Mouse (Mus musculus) hindbrain, embryonic 12.5 days (tissue): ENCODE results near the gene Gm42791. TPM values are rescaled to one million over a fixed set of nuclear protein-coding genes. Genes with fewer than 3 reads are reported as not detected.

Experiments used
- ATAC-seq: fragments of 200-750 bp; cut with Nextera tagmentation; 2 replicates; pipeline ENCODE4 v1.8.0; 2017; ENCODE audit warnings: moderate TSS enrichment; ENCODE audit not compliant: low FRiP score
- H3K27ac ChIP-seq: fragments of 300-500 bp; sonication (generic); 2 replicates; pipeline ENCODE4 v1.5.1; 2016; ENCODE audit warnings: mild to moderate bottlenecking
- H3K27me3 ChIP-seq: fragments of 300-500 bp; sonication (generic); 2 replicates; pipeline ENCODE4 v1.6.1; 2016; ENCODE audit warnings: mild to moderate bottlenecking
- H3K36me3 ChIP-seq: fragments of 300-500 bp; sonication (generic); 2 replicates; pipeline ENCODE4 v1.6.1; 2016; ENCODE audit warnings: mild to moderate bottlenecking
- H3K4me1 ChIP-seq: fragments of 300-500 bp; sonication (generic); 2 replicates; pipeline ENCODE4 v1.6.1; 2016
- H3K4me2 ChIP-seq: fragments of 300-500 bp; sonication (generic); replicated peaks from 2 replicates; pipeline ENCODE4 v1.6.1; 2016; ENCODE audit warnings: mild to moderate bottlenecking
- H3K4me3 ChIP-seq: fragments of 300-500 bp; sonication (generic); 2 replicates; pipeline ENCODE4 v1.5.1; 2016; ENCODE audit warnings: mild to moderate bottlenecking
- H3K9ac ChIP-seq: fragments of 300-500 bp; sonication (generic); 2 replicates; pipeline ENCODE4 v1.6.1; 2016; ENCODE audit warnings: mild to moderate bottlenecking, moderate library complexity
- H3K9me3 ChIP-seq: fragments of 300-500 bp; sonication (generic); replicated peaks from 2 replicates; pipeline ENCODE4 v1.6.1; 2016; ENCODE audit warnings: mild to moderate bottlenecking
- WGBS: fragments of 180-500 bp; shearing (Covaris S2); methylation state at CpG from one replicate; pipeline ENCODE4 v1.1.7; 2016; 5-methylcytosine and 5-hydroxymethylcytosine counted together
- polyA plus RNA-seq: library from polyadenylated mRNA; unstranded; fragments of >200 nt; fragmentation: Nextera tagmentation; extraction: Ambion mirVana; gene quantifications from 2 replicates; pipeline ENCODE4 v1.2.1, GENCODE M21; 2016

Gm42791 gene
- polyA plus RNA-seq, 1 experiment from 2014 or later, result 0.49 TPM

DNA sequence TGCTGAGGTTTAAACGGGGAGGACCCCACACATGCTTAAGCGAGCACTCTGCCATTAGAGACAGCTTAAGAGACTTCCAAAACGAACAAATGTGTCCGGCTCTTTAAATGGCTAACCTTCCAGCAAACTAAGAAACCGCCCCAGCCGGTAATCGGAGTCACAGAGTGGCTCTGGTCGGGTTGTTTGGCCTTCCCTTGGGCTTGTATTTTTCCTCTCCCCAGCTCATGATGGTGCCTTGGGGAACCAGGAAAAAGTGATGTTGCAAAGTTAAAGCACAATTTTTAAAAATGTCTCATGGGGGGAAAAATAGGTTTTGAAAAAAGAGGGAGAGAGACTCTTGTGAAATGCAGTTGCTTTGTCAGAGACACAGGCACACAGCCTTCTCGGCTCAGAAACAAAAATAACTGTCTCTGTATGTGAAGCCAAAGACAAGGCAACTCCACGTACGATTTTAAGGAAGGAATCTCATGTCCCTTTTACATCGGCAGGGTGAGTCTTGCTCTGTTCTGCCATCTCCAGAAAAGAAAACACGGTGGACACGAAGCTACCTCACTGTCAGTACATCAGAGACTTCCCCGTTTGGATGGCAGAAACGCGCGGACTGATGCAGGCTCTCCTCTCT, 25.2 kb upstream of the Gm42791 start:
- no peaks in the 10 kb centered on the region for H3K36me3 ChIP-seq
- H3K4me2 ChIP-seq, result no peak overlapping the region; the same call in 1 of the 2 replicates
- H3K4me3 ChIP-seq, result no peak overlapping the region
- H3K27me3 ChIP-seq, result peaks cover 11% of the 10 kb centered on the region
- H3K27ac ChIP-seq, result no peak overlapping the region
- no peaks in the 10 kb centered on the region for H3K9me3 ChIP-seq
- peaks cover 5% of the 10 kb centered on the region; the same call in 1 of the 2 replicates for H3K4me1 ChIP-seq
- no peak overlapping the region for H3K9ac ChIP-seq
- no peak for ATAC-seq
- WGBS, result 54% methylated on average over 18 of the region's 18 CpGs

DNA sequence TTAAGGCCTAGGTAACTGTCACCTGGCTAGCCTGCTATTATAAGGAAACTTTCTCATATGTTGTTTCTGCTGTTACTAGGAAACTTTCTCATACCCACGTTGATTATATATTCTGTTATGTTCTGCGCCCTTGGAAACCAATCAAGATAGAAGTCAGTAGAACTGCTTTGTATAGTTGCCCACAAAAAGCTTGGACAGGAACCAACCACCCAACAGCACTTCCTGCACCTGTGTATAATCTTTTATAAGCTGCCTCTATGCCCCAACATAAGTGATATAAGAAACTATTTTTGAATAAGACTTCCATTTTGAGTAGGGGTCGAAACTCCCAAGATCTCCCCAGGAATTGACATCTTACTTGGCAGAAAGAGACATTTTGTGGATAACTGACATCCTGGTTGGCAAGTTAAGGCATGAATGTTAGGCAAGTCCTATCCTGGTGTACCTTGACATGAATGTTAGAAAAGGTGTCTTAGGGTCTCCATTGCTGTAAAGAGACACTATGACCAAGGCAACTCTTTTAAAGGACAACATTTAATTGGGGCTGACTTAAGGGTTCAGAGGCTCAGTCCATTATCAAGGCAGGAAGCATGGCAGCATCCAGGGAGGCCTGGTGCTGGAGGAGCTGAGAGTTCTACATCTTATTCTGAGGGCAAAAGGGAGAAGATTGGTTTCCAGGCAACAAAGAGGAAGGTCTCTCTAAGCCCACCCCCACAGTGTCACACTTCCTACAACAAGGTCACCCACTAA, 22.9 kb upstream of the Gm42791 start:
- no peaks in the 10 kb centered on the region for H3K36me3 ChIP-seq
- no peak overlapping the region for H3K4me2 ChIP-seq
- H3K4me1 ChIP-seq, result peaks cover 14% of the 10 kb centered on the region
- H3K4me3 ChIP-seq, result no peak overlapping the region
- H3K9ac ChIP-seq, result no peak overlapping the region
- WGBS, result 88% methylated on average over 3 of the region's 3 CpGs
- H3K27ac ChIP-seq, result no peak overlapping the region
- no peak for ATAC-seq
- H3K27me3 ChIP-seq, result peaks cover 18% of the 10 kb centered on the region
- H3K9me3 ChIP-seq, result no peaks in the 10 kb centered on the region

DNA sequence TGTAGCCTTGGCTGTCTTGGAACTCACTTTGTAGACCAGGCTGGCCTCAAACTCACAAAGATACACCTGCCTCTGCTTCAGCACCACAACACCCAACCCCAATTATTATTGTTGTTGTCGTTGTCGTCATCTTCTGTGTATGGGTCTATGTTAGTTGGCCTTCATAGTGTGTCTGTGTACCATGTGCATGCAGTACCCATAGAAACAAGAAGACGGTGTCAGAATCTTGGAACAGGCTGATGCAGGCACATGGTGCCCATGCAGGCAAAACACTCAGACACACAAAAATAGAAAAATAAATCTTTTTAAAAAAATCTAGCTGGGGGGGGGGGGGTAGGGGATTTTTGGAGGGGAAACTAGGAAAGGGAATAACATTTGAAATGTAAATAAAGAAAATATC, 22.2 kb upstream of the Gm42791 start:
- no peaks in the 10 kb centered on the region for H3K9me3 ChIP-seq
- no peak overlapping the region for H3K9ac ChIP-seq
- no peak for ATAC-seq
- H3K4me2 ChIP-seq, result no peak overlapping the region
- H3K27me3 ChIP-seq, result peaks cover 18% of the 10 kb centered on the region
- H3K4me1 ChIP-seq, result peaks cover 14% of the 10 kb centered on the region
- 94% methylated on average over 3 of the region's 3 CpGs for WGBS
- H3K36me3 ChIP-seq, result no peaks in the 10 kb centered on the region
- H3K27ac ChIP-seq, result no peak overlapping the region
- no peak overlapping the region for H3K4me3 ChIP-seq

DNA sequence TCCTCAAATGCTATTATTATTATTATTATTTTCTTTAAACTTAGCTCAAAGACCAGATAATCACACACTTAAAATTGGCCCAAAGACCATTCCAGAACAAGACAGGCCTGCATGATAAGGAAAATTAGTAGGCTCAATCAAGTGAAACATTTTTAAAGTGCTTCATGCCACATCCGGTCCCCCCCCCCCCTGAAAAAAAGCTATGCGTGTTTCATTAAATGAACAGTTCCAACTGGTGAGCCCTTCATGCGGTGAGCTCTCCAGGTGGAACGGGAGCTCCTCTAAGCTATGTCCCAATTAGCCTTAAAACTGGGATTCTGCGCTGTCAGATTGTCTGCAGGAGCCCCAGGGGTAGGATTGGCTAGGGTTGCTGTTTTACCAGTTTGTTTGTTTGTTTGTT, 21.3 kb upstream of the Gm42791 start:
- Histone ChIP-seq H3K27me3 (peaks cover 18% of the 10 kb centered on the region), H3K4me3 (no peak overlapping the region), H3K4me2 (peak overlapping the region; percentile 83), H3K9me3 (no peaks in the 10 kb centered on the region), H3K9ac (no peak overlapping the region), H3K36me3 (no peaks in the 10 kb centered on the region), H3K27ac (no peak overlapping the region), H3K4me1 (peaks cover 14% of the 10 kb centered on the region)
- WGBS, result 73% methylated on average over 5 of the region's 5 CpGs
- no peak for ATAC-seq

DNA sequence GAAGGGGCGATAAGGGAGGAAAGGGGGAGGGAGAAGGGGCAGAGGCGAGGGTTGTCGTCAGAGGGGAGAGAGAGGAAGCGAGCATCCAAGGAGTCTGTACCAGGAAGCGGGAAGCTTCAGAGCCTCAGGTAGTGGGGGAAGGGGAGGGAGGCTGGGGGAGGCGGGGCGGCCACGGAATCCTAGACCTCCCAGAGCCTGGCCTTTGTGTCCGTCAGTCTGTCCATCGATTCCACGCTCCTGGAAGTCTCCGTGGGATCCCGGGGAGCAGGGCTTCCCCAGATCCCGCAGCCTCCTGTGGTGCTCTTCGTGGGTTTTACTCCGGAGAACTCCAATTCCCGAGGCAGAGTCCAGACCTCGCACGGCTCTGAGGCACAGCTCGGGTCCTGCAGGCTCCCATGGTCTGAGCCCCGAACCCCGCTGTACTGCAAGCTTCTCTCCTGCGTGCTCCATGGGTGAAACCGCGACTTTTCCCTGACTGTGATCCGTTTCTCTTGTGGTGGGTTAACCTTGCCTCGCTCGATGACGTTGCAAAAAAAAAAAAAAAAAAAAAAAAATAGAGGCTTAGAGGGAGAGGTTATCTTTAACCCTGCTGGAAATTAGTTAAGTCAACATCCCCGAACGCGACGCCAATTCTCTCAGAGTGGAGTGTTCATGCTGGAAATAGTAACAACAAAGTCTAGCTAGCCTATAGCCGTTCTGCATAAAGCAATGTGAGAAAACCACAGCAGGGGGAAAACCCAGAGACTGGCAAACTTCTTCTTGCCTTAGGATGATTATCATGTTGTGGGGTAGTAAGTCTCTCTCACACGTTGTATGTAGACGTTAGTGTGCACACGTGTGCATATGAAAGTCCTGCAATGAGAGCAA, 20.6 kb upstream of the Gm42791 start:
- 2% methylated on average over 35 of the region's 37 CpGs for WGBS
- Histone ChIP-seq H3K27ac (no peak overlapping the region), H3K27me3 (peaks cover 18% of the 10 kb centered on the region), H3K4me1 (peaks cover 14% of the 10 kb centered on the region), H3K36me3 (no peaks in the 10 kb centered on the region), H3K4me3 (peak overlapping the region; percentile 44), H3K9me3 (no peaks in the 10 kb centered on the region), H3K9ac (peak overlapping the region; percentile 61), H3K4me2 (peak overlapping the region; percentile 83)
- peak; percentile 68 for ATAC-seq

DNA sequence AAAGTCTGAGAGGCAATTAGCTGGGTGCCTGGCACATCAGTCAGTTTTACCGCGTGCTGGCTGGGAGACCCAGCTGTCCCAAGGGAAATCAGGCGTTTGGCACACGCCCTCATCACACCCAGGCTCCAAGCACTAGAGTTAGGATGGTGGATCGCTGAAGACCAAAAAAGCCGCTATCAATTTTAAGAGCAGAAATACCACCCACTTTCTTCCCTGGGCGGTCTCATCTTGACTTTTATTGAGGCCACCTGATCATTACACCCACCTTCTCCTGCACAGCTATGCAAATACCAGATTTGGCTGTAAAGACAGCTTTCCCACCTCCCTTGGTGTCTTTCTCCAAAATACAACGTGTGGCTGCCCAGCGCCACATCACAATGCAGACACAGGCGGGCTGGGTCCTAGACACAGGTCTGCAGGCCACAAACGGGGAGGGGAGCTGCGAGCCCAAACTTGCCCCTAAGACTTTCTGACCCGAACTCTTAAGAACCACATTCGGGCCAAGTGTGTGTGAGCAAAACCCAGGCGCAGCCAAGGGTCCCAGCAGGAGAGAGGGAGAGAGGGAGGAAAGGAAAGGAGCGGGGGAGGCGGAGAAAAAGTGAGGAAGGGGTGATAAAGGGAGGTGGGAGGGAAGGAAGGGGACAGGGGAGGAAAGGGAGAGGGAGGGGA, 19.8 kb upstream of the Gm42791 start:
- Histone ChIP-seq H3K36me3 (no peaks in the 10 kb centered on the region), H3K9ac (peak overlapping the region; percentile 61; the same call in 1 of the 2 replicates), H3K27me3 (peaks cover 18% of the 10 kb centered on the region), H3K27ac (no peak overlapping the region), H3K4me1 (peaks cover 14% of the 10 kb centered on the region), H3K9me3 (no peaks in the 10 kb centered on the region), H3K4me2 (peak overlapping the region; percentile 83), H3K4me3 (peak overlapping the region; percentile 44)
- 13% methylated on average over 17 of the region's 17 CpGs for WGBS
- ATAC-seq, result no peak; the same call in 1 of the 2 replicates

DNA sequence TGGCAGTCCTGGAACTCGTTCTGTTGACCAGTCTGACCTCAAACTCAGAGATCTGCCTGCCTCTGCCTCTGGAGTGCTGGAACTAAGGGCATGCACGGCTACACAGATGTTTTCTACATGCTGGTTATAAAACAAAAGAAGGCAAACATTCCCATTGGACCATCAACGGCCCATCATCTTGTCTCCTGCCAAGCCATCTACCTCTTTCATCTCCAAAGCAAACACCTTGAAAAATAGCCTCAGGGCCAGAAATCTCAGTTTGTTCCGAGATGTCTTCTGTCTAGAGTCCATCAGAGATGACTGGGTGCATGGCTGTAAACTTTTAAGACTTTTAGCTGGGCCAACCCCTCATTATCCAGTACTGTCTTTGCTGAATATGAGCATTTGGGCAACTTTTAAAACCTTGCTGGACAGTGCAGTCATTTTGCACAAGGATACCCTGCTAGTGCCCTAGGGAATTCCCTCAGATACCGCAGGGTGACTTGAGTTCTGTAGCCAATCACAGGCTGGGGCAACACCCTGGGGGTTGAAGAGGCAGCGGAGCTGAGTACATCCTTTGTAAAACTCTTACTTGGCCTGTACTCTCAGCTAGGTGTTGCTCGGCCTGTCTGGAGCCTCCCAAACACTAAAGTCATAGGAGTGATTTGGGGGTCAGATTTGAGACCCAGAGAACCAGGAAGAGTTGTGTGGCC, 19.0 kb upstream of the Gm42791 start:
- Histone ChIP-seq H3K36me3 (no peaks in the 10 kb centered on the region), H3K9ac (no peak overlapping the region), H3K27me3 (peaks cover 18% of the 10 kb centered on the region), H3K27ac (no peak overlapping the region), H3K4me1 (peaks cover 14% of the 10 kb centered on the region), H3K4me2 (no peak overlapping the region), H3K4me3 (no peak overlapping the region), H3K9me3 (no peaks in the 10 kb centered on the region)
- WGBS, result 76% methylated on average over 7 of the region's 7 CpGs
- no peak for ATAC-seq

DNA sequence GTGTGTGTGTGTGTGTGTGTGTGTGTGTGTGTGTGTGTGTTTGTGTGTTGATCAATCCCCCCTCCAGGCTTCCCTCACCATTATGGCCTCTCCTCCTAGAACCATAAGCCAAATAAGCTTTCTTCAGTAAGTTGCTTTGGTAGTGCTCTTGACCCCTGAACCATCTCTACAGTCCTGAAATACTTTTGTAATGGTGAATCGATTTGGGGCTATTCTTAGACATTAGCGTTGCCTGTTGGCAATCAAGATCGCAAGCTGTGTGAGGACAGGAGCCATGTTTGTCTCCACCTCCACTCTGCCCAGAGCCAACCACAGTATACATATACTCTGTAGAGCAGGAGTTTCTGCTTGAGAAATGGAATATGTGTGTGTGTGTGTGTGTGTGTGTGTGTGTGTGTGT, 14.2 kb upstream of the Gm42791 start:
- WGBS, result 83% methylated on average over 3 of the region's 3 CpGs
- Histone ChIP-seq H3K4me1 (peaks cover 18% of the 10 kb centered on the region), H3K4me2 (no peak overlapping the region), H3K27me3 (peaks cover 5% of the 10 kb centered on the region), H3K9ac (no peak overlapping the region), H3K9me3 (no peaks in the 10 kb centered on the region), H3K4me3 (no peak overlapping the region), H3K36me3 (no peaks in the 10 kb centered on the region), H3K27ac (no peak overlapping the region)
- ATAC-seq, result no peak

DNA sequence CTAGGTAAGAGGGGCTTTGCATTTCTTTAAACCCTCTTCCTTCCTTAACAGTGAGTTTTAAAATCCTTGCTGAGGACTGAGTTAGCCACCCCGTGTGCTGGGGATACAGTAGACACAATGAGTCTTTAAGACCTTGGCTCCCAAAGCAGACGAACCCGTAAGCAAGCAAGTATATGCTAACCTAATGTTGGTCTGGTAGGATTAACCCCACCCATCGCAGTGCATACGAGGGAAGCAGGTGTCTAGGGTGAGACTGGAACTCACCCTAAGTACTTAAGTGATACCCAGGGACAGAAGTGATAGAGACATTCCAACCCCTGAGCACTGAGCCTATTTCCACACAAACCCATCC, 12.3 kb upstream of the Gm42791 start:
- Histone ChIP-seq H3K36me3 (no peaks in the 10 kb centered on the region), H3K4me2 (peak overlapping the region; percentile 51; the same call in 1 of the 2 replicates), H3K9me3 (no peaks in the 10 kb centered on the region), H3K4me3 (no peak overlapping the region), H3K4me1 (peaks cover 28% of the 10 kb centered on the region), H3K27me3 (peaks cover 5% of the 10 kb centered on the region), H3K9ac (no peak overlapping the region), H3K27ac (no peak overlapping the region)
- ATAC-seq, result no peak
- 71% methylated on average over 5 of the region's 5 CpGs for WGBS

DNA sequence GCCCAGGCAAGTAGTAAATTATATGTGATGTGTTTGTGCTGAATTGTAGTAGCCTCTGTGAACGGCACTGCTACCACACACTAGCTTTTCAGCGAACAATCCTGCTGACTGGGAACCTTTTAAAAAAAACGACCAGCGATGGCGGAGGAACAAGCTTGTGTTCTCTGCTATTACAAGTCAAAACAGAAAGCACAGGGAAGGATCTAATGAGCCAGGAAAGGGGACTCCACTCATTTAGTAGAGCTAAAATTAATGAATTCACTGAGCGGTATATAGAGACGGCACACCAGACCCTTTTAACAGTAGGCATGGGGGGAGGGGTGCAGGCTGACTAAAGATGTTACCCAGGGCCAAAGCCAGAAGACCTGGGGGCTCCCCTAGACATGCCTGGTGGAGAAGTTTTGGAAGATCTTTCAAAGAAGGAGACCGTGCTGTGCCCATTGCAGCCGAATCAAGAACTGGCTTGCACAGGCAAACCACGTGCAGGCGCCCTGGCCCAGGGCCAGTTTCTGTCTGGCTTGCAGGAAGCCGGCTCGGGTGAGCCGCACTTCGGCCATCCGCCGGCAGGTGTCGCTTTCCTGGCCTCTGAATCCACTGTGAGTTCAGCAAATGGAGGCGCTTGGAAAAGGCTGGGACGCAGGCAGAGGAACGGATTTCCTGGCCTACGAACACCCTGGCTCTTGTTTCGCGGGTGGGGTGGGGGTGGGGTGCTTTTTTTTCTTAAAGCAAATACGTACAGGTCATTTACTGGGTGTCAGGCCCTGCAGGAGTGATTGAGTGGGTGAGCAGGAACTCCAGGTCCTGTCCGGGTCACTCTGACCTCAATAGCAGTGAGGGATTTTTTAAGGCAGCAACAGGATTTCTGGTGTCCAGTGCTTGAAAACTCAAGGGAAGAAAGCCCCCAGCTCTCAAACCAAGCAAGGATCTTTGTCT, 11.7 kb upstream of the Gm42791 start:
- H3K27ac ChIP-seq, result peak overlapping the region; percentile 55; the same call in 1 of the 2 replicates

More for the DNA sequence above, 11.7 kb upstream of the Gm42791 start:
- Histone ChIP-seq H3K27me3 (peaks cover 5% of the 10 kb centered on the region), H3K9ac (peak overlapping the region; percentile 46), H3K9me3 (no peaks in the 10 kb centered on the region), H3K36me3 (no peaks in the 10 kb centered on the region), H3K4me1 (peaks cover 32% of the 10 kb centered on the region), H3K4me3 (peak overlapping the region; percentile 15; the same call in 1 of the 2 replicates), H3K4me2 (peak overlapping the region; percentile 51)
- ATAC-seq, result peak; percentile 89
- 11% methylated on average over 26 of the region's 26 CpGs for WGBS
